Mouse (Mus musculus) large intestine, adult 2 months (tissue): ENCODE data around the gene Zdhhc11. TPM values are rescaled to one million over a fixed set of nuclear protein-coding genes. Genes with fewer than 3 reads are reported as not detected.

Experiments used
- DNase-seq: peaks from one replicate; pipeline ENCODE4 v3.0.0-alpha.2; 2012; ENCODE audit warnings: low read depth, low spot score
- WGBS: fragments of 180-500 bp; shearing (Covaris S2); methylation state at CpG from one replicate; pipeline ENCODE4 v1.1.7; 2018; 5-methylcytosine and 5-hydroxymethylcytosine counted together
- polyA plus RNA-seq: library from polyadenylated mRNA; depleted of rRNA; stranded (reverse); fragments of >200 nt; gene quantifications from 2 replicates; pipeline ENCODE4 v1.2.3, GENCODE M21; 2012; rRNA removed

Gene Zdhhc11
- not detected in 2 replicates for polyA plus RNA-seq

DNA sequence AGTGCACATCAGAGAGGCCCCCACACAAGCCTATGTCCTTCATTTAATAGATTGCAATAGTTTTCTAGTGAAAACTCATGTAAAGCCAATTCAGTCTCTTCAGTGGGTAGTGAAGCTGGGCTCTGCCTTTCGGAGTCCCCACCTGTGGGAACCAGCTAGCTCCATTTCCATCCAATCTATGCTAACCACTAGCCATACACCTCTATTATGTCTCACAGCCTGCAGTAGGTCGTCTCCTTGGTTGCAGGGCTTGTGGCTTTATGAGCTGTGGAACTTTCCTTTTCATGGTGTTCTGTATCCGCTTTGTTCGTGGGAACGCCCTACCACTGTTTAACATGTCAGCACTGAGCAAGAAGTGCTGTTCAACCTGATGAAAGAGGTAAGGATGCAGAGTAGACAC is at the start of gene Zdhhc11:
Zdhhc11 (plus strand) TSS at position 301 of the 400 bp plus-strand sequence.
- WGBS, result 74% methylated on average over 5 of the region's 5 CpGs
- DNase-seq, result no peak

- no peak for DNase-seq
- 93% methylated on average over 10 of the region's 10 CpGs for WGBS
Observed at GRCm38 (mm10) chr13:73932201-73932600, 31.4 kb upstream of the Zdhhc11 start.

- 10% methylated on average over 5 of the region's 5 CpGs for WGBS
- DNase-seq, result no peak
Observed at GRCm38 (mm10) chr13:73936938-73937320, 26.7 kb upstream of the Zdhhc11 start.

DNA sequence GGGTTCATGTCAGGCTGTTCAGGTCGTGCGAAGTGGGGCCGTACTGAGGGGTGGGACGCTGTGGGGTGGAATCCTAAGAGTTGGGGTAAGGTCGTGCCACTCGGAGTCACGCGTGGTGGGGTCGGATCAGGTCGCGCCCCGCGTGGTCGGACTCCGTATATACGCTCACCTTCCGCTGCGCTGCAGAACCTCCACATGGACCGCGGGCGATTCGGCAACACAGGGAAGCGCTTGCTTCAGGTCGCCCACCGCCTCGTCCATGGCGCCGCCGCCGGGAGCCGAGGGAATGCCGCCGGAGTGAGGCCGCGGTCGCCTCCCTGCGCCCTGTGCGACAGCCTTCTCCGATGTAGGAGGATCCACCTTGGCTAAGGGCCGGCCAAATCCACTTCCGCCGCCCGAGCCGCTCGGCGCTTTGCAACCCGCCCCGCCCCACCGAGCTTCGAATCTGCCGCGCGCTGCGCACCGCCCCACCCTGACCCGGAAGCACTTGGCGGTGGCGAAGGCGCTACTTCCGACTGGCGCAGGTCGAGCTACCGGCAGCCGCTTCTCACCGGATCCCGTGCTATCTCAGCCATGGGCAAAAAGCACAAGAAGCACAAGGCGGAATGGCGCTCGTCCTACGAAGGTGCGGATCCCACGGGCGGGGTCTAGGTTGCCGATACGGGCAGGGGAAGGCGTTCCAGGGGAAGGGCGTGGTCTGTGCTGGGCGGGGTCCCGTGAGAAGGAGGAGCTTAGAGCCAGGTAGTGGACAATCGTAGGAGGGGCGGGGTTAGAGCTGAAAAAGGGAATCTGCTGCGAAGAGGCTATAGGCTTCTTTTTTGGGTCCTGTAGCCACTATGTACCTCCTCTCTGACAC is 26.1 kb upstream of the Zdhhc11 start, which contains the start of the genes Trip13 and Brd9:
Trip13 (minus strand) TSS at position 464 of the 856 bp plus-strand sequence.
Brd9 (plus strand) TSS at position 491 of the 856 bp plus-strand sequence.
- DNase-seq, result peak; percentile 67
- under 1% methylated on average over 82 of the region's 82 CpGs for WGBS

DNA sequence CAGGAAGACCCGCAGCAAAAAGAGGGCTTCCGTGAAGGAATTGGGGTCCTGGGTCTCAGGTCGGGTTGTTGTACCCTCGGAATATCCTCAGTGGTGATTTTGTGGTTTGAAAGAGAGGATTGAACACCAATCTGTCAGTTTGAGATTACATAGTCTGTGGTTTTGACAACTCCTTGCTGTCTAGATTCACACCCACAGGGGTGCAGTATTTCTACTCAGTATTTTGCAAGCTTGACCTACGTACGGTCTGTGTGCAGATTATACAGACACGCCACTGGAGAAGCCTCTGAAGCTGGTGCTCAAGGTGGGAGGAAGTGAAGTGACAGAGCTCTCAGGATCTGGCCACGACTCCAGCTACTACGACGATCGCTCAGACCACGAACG is 25.5 kb upstream of the Zdhhc11 start:
- no peak for DNase-seq
- 12% methylated on average over 13 of the region's 13 CpGs for WGBS

- DNase-seq, result no peak
- WGBS, result 91% methylated on average over 5 of the region's 5 CpGs
Observed at GRCm38 (mm10) chr13:73939101-73939500, 24.6 kb upstream of the Zdhhc11 start.

- 78% methylated on average over 9 of the region's 9 CpGs for WGBS
Observed at GRCm38 (mm10) chr13:73944606-73945005, 19.0 kb upstream of the Zdhhc11 start.

DNA sequence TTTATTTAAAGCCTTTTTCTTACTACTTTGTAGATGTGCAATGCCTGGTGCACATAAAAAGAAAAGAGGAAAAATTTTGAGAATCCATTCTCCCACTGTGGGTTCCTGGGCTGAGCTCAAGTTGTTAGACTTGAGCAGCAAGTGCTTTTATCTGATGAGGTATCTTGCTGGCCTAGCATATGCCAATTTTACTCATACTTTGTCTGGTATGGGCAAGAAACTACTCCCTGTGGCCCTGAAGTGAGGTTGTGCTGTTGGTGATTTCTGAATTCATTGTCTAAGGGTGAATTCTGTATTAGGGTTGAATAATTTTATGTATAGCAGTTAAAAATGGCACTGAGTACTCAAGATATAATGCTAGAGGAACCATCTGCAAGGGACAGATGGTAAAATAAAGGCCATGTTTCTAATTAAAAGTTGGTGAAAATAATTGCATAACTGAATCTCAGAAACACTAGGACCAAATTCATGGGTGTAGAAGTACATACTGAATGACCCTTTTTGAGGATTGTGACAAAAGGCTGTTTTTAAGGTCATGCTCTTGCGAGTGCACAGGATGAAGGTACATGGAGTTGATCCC is 10.0 kb upstream of the Zdhhc11 start:
- WGBS, result 95% methylated on average over 1 of the region's 1 CpGs
- DNase-seq, result no peak

More at GRCm38 (mm10) chr13:73944606-73945005, 19.0 kb upstream of the Zdhhc11 start:
- no peak for DNase-seq

GRCm38 (mm10) chr13:73954666-73955065 is 9.0 kb upstream of the Zdhhc11 start:
- no peak for DNase-seq
- 68% methylated on average over 6 of the region's 6 CpGs for WGBS

DNA sequence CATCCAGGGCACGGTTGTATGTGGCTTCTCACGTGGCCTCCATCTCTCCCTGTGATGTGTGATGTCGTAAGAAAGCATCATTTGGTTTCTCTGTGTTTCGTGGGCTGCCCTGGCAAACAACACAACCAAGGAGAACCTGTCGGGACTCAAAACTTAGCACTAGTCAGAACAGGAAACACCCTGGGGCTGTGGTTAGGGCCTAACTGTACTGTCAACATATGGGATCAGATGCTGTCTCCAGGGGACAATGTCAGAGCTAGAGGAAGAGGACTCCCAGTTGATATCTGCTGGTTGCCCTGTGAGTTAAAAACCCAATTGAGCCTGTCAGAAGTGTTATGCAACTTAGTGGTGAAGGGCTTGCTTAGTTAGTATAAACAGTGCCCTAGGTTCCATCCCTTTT is 8.1 kb upstream of the Zdhhc11 start:
- DNase-seq, result no peak
- WGBS, result 90% methylated on average over 5 of the region's 5 CpGs

DNA sequence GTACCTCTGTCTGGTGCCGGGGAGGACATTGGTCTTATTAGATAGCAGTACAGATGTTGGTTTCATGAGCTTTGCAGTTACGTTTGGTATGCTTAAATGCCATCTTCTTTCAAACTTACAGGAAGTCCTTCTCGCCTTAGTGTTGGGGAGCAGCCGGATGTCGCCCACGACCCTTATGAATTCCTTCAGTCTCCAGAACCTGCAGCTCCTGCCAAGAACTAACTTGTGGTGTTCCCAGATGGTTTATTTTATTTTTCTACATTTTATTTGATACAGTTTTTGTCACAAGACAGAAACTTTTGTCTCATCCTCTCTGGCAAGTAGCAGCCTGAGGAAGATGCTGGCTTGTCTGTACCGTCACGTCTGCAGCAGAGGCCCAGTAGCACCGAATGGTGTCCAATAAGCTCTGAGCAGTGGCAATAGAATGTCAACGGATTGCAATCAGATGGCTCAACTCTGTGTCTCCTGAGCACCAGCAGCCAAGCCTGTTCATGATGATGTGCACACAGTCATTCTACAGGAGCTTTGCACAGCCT is 3.5 kb upstream of the Zdhhc11 start:
- DNase-seq, result no peak
- WGBS, result 88% methylated on average over 10 of the region's 10 CpGs

GRCm38 (mm10) chr13:73961177-73961576 is 2.5 kb upstream of the Zdhhc11 start:
- WGBS, result 80% methylated on average over 4 of the region's 4 CpGs
- DNase-seq, result no peak

GRCm38 (mm10) chr13:73970545-73971448 is 7.1 kb downstream of the Zdhhc11 start:
- DNase-seq, result peak; percentile 81
- WGBS, result 4% methylated on average over 12 of the region's 12 CpGs

DNA sequence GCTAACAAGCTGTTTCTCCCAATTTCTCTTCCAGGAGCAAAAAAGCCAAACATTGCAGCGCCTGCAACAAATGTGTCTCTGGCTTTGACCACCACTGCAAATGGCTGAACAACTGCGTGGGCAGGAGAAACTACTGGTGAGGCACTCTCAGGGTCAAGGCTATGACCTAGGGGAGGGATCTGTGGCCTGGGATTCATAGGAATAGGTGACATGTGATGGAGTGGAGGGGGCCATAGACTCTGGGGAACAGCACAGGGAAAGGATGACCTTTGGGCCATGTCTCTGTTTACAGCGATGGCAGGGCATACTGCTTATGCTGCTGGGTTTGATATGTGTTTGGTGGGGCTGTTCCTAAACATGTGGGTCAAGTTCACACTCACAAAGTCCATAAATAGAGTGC is 10.9 kb downstream of the Zdhhc11 start:
- no peak for DNase-seq
- 91% methylated on average over 3 of the region's 3 CpGs for WGBS

- DNase-seq, result no peak
- WGBS, result 92% methylated on average over 5 of the region's 5 CpGs
Observed at GRCm38 (mm10) chr13:73976935-73977334, 13.3 kb downstream of the Zdhhc11 start.

DNA sequence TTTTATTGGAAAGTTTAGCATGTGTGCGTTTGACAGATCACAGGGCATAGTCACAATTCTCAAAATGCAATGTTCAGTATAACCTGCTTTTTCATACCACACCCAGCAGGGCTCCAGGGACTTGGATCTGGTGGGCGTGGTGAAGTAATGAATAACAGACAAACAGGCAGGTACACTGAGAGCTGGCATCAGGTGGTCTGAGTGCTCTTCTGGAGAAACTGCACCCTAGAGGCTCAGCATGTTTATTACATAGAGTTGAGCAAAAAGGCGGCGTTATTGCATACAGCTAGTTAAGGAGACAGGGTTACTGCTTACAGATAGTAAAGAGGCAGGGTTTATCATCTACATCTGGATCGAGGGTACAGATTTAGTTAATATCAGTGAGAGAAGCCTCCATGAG is 26.7 kb downstream of the Zdhhc11 start:
- DNase-seq, result no peak

DNA sequence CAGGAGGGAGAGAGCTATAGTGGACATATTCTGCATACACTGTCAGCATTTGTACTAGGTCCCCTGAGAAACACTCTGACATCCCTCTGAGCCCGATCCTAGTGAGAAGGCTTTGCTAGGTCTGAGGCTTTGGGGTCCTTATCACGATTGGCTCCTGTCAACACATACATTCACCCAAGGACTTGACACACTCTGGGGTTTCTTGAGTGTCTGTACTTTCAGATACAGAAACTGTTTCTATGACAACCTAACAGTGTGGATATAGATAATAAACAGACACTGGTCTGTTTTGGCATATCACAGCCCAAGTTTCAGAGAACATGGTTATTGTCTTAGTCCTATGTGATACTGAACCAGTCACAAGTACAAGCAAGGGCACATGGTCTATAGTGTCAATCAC is 27.1 kb downstream of the Zdhhc11 start:
- 53% methylated on average over 2 of the region's 2 CpGs for WGBS
- DNase-seq, result no peak

More for the DNA sequence above, 26.7 kb downstream of the Zdhhc11 start:
- 30% methylated on average over 5 of the region's 5 CpGs for WGBS

DNA sequence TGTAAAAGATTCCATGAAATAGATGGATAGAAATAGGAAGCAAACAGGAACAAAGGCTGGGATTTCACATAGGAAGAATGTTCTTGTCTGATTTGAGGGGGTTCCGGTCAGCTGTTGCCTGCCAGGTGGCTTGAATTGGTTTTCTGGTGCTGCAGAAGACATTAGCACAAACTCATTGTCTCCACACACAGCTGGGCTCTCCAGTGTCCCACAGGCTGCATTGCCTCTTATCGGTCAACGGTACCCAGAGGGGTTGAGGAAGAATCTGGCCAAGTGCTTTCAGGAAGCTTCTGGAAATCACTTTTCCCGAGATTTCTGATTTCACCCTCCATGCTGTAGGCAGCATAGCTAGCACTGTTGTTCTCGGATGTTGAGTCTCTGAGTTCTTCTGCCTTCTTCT is 27.6 kb downstream of the Zdhhc11 start:
- WGBS, result 83% methylated on average over 5 of the region's 5 CpGs
- DNase-seq, result no peak

DNA sequence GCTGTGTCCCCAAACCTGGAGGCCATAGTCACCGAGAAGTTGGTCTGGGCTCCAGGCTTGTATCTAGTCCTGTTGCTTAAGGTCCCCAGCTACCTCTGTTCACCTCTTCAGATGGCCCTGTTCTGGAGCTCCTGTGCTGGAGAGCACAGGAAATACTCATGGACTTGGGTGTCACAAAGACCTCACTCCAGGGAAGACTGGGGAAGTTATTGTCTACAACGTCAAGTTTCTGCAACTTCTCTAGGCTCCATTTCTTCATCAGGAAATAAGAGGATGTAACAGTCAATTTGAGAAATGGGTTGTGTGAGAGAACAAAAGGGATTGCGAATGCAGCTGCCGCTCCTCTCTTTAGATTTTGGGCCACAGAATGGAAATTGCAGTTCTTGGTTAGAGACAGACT is 32.8 kb downstream of the Zdhhc11 start:
- 88% methylated on average over 4 of the region's 4 CpGs for whole genome bisulfite sequencing
- DNase-seq, result no peak

DNA sequence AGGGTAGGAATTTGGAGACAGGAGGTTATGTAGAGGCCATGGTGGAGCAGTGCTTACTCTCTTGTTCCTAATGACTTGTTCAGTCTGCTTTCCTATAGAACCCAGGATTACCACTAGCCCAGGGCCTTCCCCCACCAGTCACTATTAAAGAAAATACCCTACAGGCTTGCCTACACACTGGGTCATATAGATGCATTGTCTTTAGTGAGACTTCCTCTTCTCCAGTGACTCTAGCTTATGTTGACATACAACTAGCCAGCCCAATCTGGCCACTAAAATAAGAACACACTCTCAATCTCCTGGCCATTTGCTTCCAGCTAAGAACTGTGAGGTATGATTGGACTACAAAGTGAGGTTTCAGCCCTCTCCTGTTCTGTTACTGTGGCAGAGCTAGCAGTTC is 36.9 kb downstream of the Zdhhc11 start:
- DNase-seq, result no peak
